Mouse (Mus musculus) G1E (cell line): ENCODE measurements around the gene Cbfa2t2.

Experiments used
- CTCF ChIP-seq: IDR thresholded peaks from 2 replicates; pipeline ENCODE4 v1.5.1; 2012; ENCODE audit warnings: low read depth, low read length, inconsistent platforms, mixed read lengths
- GATA1 ChIP-seq: IDR thresholded peaks from 2 replicates; pipeline ENCODE4 v1.6.1; 2012; ENCODE audit warnings: borderline replicate concordance, low read length, inconsistent platforms, mixed read lengths
- GATA2 ChIP-seq: IDR thresholded peaks from 2 replicates; pipeline ENCODE4 v1.6.1; 2012; ENCODE audit warnings: low read depth, low read length, inconsistent platforms, borderline replicate concordance
- POLR2AphosphoS5 ChIP-seq: IDR thresholded peaks from 2 replicates; pipeline ENCODE4 v1.6.1; 2012; ENCODE audit warnings: low read depth, low read length, inconsistent platforms; ENCODE audit not compliant: insufficient replicate concordance
- TAL1 ChIP-seq: conservative IDR thresholded peaks from 2 replicates; pipeline ENCODE4 v1.6.1; 2012; ENCODE audit warnings: low read depth, low read length, inconsistent platforms, mixed read lengths

DNA sequence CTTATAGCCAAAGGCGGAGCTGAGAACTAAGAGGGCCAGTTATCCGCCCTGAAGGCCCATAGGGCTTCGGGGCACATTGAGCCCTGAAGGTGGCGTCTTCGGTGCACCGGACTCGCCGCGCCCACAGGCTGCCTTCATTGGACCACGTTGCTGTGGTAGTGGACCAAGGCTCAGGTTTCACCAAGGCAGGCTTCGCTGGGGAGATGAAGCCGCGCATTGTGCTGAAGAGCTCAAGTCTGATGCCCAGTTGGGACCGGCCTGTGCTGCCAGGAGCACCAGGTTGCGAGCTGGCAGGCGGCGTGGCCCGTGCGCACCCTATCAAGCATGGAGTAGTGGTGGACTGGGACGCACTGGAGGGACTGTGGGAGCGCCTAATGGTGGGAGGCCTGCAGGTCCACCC, 115.6 kb downstream of the Cbfa2t2 start:
- TF ChIP-seq CTCF: no peak
- TF ChIP-seq POLR2AphosphoS5: no peak
- TF ChIP-seq GATA1: no peak
- TF ChIP-seq TAL1: no peak
- no peak for TF ChIP-seq GATA2
